In the genomic region with DNA sequence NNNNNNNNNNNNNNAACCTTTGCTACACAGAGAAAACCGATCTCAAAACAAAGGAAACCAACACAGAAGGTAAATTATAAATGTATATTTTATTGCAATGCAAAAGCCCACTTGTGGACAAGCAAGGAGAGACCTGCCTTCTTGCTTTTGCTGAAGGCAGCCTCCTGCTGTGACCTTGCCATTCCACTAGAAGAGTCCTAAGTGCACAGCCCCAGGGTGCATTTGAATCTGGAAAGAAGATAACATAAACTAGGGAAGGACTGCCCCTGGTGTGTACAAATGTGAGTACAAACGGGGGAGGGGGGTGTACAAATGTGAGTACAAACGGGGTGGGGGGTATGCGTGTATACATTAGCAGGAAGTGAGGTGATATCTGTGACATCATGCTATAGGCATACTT, we compare ENCODE assay signal across 22 mouse cellular contexts. TPM values are rescaled to one million over a fixed set of nuclear protein-coding genes. Genes with fewer than 3 reads are reported as not detected.
A peak's percentile ranks its signal among the peaks of the same experiment; 100 is the strongest.
DNase-seq lines count a peak whose midpoint lies in the region; ATAC-seq and TF ChIP-seq lines count a peak whose summit lies in the region.
"Had no signal": no experiment of that assay in that cellular context is flagged by ENCODE, and none has a peak within 500 bp of the region (broad histone marks: within the 10 kb centered on the region; RNA-seq: fewer than 3 reads in every experiment).

No protein-coding gene starts in this region.

- H3K4me1 ChIP-seq in limb, embryonic 11.5 days (ENCODE audit: control insufficient read depth, insufficient read depth, low read length) = no peaks in the 10 kb centered on the region
- no peaks in the 10 kb centered on the region for H3K4me1 ChIP-seq in limb, embryonic 10.5 days
- no peaks in the 10 kb centered on the region for H3K4me1 ChIP-seq in midbrain, embryonic 15.5 days
- H3K4me1 ChIP-seq in heart, adult 2 months (ENCODE audit: control insufficient read depth, insufficient read depth, low read length) = peaks cover 10% of the 10 kb centered on the region
- H3K4me1 ChIP-seq: embryonic facial prominence, embryonic 10.5 days; embryonic facial prominence, embryonic 12.5 days; forebrain, embryonic 13.5 days; forebrain, embryonic 15.5 days had no signal

- no peak overlapping the region for H3K9ac ChIP-seq in limb, embryonic 11.5 days (ENCODE audit: low read length)
- H3K9ac ChIP-seq in midbrain, embryonic 15.5 days = no peak overlapping the region
- no peak overlapping the region for H3K9ac ChIP-seq in heart, adult 2 months (ENCODE audit: low read depth, low read length)
- H3K9ac ChIP-seq: embryonic facial prominence, embryonic 12.5 days; forebrain, embryonic 13.5 days; forebrain, embryonic 15.5 days; forebrain, postnatal 0 days had no signal

- H3K27me3 ChIP-seq in limb, embryonic 11.5 days (ENCODE audit: control insufficient read depth, insufficient read depth, low read length) = no peaks in the 10 kb centered on the region
- no peaks in the 10 kb centered on the region for H3K27me3 ChIP-seq in limb, embryonic 10.5 days (ENCODE audit: low read depth, poor library complexity, severe bottlenecking)
- no peaks in the 10 kb centered on the region for H3K27me3 ChIP-seq in midbrain, embryonic 15.5 days (replicated peaks)
- no peaks in the 10 kb centered on the region for H3K27me3 ChIP-seq in heart, adult 2 months (ENCODE audit: control insufficient read depth, insufficient read depth, low read length)
- H3K27me3 ChIP-seq: embryonic facial prominence, embryonic 12.5 days; forebrain, embryonic 13.5 days; forebrain, embryonic 15.5 days had no signal

- no peak for TF ChIP-seq POLR2A in heart, adult 2 months (IDR thresholded peaks at IDR 0.05; ENCODE audit: insufficient read depth, low read depth, low read length)

- no peak overlapping the region for H3K4me2 ChIP-seq in limb, embryonic 11.5 days (ENCODE audit: low read depth, severe bottlenecking)
- H3K4me2 ChIP-seq in midbrain, embryonic 15.5 days = no peak overlapping the region
- H3K4me2 ChIP-seq: embryonic facial prominence, embryonic 12.5 days; forebrain, embryonic 13.5 days; forebrain, embryonic 15.5 days had no signal

- no peak for DNase-seq in limb, embryonic 11.5 days (ENCODE audit: low spot score)
- no peak for DNase-seq in limb, embryonic 10.5 days (ENCODE audit: low spot score)
- DNase-seq in R1 (ENCODE audit: low read depth, low spot score) = peak; percentile 66
- no peak for DNase-seq in heart, adult 2 months
- DNase-seq: adrenal gland, adult 8-10 months; adrenal gland, postnatal 14 days; adrenal gland, postnatal 36 days; cerebellum, adult 11-12 months; cerebellum, adult 2 months; cerebellum, adult 9-10 months; cerebellum, postnatal 10 days; cerebellum, postnatal 25 days; forebrain, postnatal 0 days had no signal

- no peaks in the 10 kb centered on the region for H3K36me3 ChIP-seq in limb, embryonic 11.5 days (ENCODE audit: control insufficient read depth, insufficient read depth, low read length)
- no peaks in the 10 kb centered on the region for H3K36me3 ChIP-seq in limb, embryonic 10.5 days
- no peaks in the 10 kb centered on the region for H3K36me3 ChIP-seq in midbrain, embryonic 15.5 days (replicated peaks)
- peaks cover 16% of the 10 kb centered on the region for H3K36me3 ChIP-seq in heart, adult 2 months (ENCODE audit: control insufficient read depth, insufficient read depth, low read length)
- H3K36me3 ChIP-seq: embryonic facial prominence, embryonic 10.5 days; embryonic facial prominence, embryonic 12.5 days; forebrain, embryonic 15.5 days; G1E had no signal

- H3K4me3 ChIP-seq in limb, embryonic 11.5 days (ENCODE audit: low read depth, low read length) = no peak overlapping the region
- no peak overlapping the region for H3K4me3 ChIP-seq in limb, embryonic 10.5 days
- H3K4me3 ChIP-seq in midbrain, embryonic 15.5 days = no peak overlapping the region
- no peak overlapping the region for H3K4me3 ChIP-seq in heart, adult 2 months
- H3K4me3 ChIP-seq: embryonic facial prominence, embryonic 10.5 days; embryonic facial prominence, embryonic 12.5 days; forebrain, embryonic 13.5 days; forebrain, embryonic 15.5 days had no signal

- intact Hi-C loops in heart, adult 2 months (cut with DNase I) = no loop called here

- 83% methylated on average over 4 of the region's 4 CpGs for WGBS in limb, embryonic 11.5 days
- WGBS in limb, embryonic 10.5 days = 84% methylated on average over 4 of the region's 4 CpGs
- whole genome bisulfite sequencing in midbrain, embryonic 15.5 days = 77% methylated on average over 4 of the region's 4 CpGs
- 44% methylated on average over 4 of the region's 4 CpGs for WGBS in heart, adult 2 months

- H3K9me3 ChIP-seq in limb, embryonic 11.5 days (ENCODE audit: control insufficient read depth, low read length) = no peaks in the 10 kb centered on the region
- no peaks in the 10 kb centered on the region for H3K9me3 ChIP-seq in limb, embryonic 10.5 days (replicated peaks)
- H3K9me3 ChIP-seq in midbrain, embryonic 15.5 days = no peaks in the 10 kb centered on the region
- H3K9me3 ChIP-seq: embryonic facial prominence, embryonic 10.5 days; embryonic facial prominence, embryonic 12.5 days; forebrain, embryonic 13.5 days; forebrain, embryonic 15.5 days; G1E had no signal

- no peak overlapping the region for H3K27ac ChIP-seq in limb, embryonic 11.5 days (replicated peaks; ENCODE audit: low read depth, low read length)
- no peak overlapping the region for H3K27ac ChIP-seq in limb, embryonic 10.5 days
- H3K27ac ChIP-seq in midbrain, embryonic 15.5 days = no peak overlapping the region
- no peak overlapping the region for H3K27ac ChIP-seq in heart, adult 2 months
- H3K27ac ChIP-seq: embryonic facial prominence, embryonic 10.5 days; embryonic facial prominence, embryonic 12.5 days; forebrain, embryonic 13.5 days; forebrain, embryonic 15.5 days had no signal

- no peak for TF ChIP-seq EP300 in heart, adult 2 months (IDR thresholded peaks at IDR 0.05; ENCODE audit: insufficient read depth, low read depth, low read length)

- 0 out of 2 replicates have a peak, but pooled peaks have one; percentile 10 for ATAC-seq in limb, embryonic 11.5 days (ENCODE audit: insufficient number of reproducible peaks, low FRiP score, low TSS enrichment, low read depth)
- no peak for ATAC-seq in midbrain, embryonic 15.5 days (replicated peaks)
- ATAC-seq: activated CD4-positive, CD25-positive, alpha-beta regulatory T cell, adult 4 months; forebrain, embryonic 13.5 days; forebrain, embryonic 15.5 days; forebrain, postnatal 0 days; Patski had no signal

- H3K79me2 ChIP-seq in heart, adult 2 months (replicated peaks; ENCODE audit: control insufficient read depth, insufficient read depth, low read length) = peaks cover 2% of the 10 kb centered on the region

- no peak for TF ChIP-seq CTCF in heart, adult 2 months (IDR thresholded peaks at IDR 0.05)

RNA-seq across cellular contexts. Expression of a gene that starts 43.2 kb away (rescaled TPM):
- polyA plus RNA-seq in limb, embryonic 11.5 days (2014; fragmentation: Nextera tagmentation; extraction: Ambion mirVana) = 0.15 and 0.23 TPM in 2 replicates
- polyA plus RNA-seq in limb, embryonic 10.5 days (2016; fragmentation: Nextera tagmentation; extraction: Ambion mirVana) = 0.19 and 0.43 TPM in 2 replicates
- 3.5 and 4.4 TPM in 2 replicates for polyA plus RNA-seq in midbrain, embryonic 15.5 days (2015; fragmentation: Nextera tagmentation; extraction: Ambion mirVana)
- total RNA-seq in heart, adult 2 months (2021) = 1,000 to 10,000 TPM in 1 of 2 experiments, 100 to 1,000 TPM in 1; 877 to 1,020 TPM
- polyA plus RNA-seq in heart, adult 2 months (2012; rRNA removed) = 127 and 264 TPM in 2 replicates
- polyA plus RNA-seq: activated CD4-positive, CD25-positive, alpha-beta regulatory T cell, adult 4 months; C2C12; G1E; Patski had no signal

Comparison
In these comparisons a context has a peak if more than half of its experiments do, and no peak if none do; other contexts are left out.
1. RNA of a gene that starts 43.2 kb away (polyA plus RNA-seq): 127 to 264 TPM in heart, adult 2 months; 3.5 to 4.4 TPM in midbrain, embryonic 15.5 days, 0.19 to 0.43 TPM in limb, embryonic 10.5 days and 0.15 to 0.23 TPM in limb, embryonic 11.5 days; every median in the first group is over 10 times any median in the second.